Mouse (Mus musculus) hindbrain, embryonic 13.5 days (tissue): ENCODE measurements around the gene Tepp. TPM values are rescaled to one million over a fixed set of nuclear protein-coding genes. Genes with fewer than 3 reads are reported as not detected.

Experiments
- ATAC-seq: fragments of 200-750 bp; cut with Nextera tagmentation; 2 replicates; pipeline ENCODE4 v1.8.0; 2017; ENCODE audit warnings: moderate TSS enrichment; ENCODE audit not compliant: low FRiP score
- H3K27ac ChIP-seq: fragments of 300-500 bp; sonication (generic); 2 replicates; pipeline ENCODE4 v1.5.1; 2015; ENCODE audit warnings: inconsistent platforms, mild to moderate bottlenecking, moderate library complexity
- H3K27me3 ChIP-seq: fragments of 300-500 bp; sonication (generic); 2 replicates; pipeline ENCODE4 v1.6.1; 2015; ENCODE audit warnings: mild to moderate bottlenecking, inconsistent platforms
- H3K36me3 ChIP-seq: fragments of 300-500 bp; sonication (generic); 2 replicates; pipeline ENCODE4 v1.6.1; 2015; ENCODE audit warnings: mild to moderate bottlenecking, inconsistent platforms
- H3K4me1 ChIP-seq: fragments of 300-500 bp; sonication (generic); replicated peaks from 2 replicates; pipeline ENCODE4 v1.6.1; 2015; ENCODE audit warnings: inconsistent platforms
- H3K4me2 ChIP-seq: fragments of 300-500 bp; sonication (generic); 2 replicates; pipeline ENCODE4 v1.6.1; 2015; ENCODE audit warnings: inconsistent platforms, mild to moderate bottlenecking, moderate library complexity
- H3K4me3 ChIP-seq: fragments of 300-500 bp; sonication (generic); 2 replicates; pipeline ENCODE4 v1.5.1; 2015; ENCODE audit warnings: mild to moderate bottlenecking, inconsistent platforms
- H3K9ac ChIP-seq: fragments of 300-500 bp; sonication (generic); 2 replicates; pipeline ENCODE4 v1.6.1; 2015; ENCODE audit warnings: mild to moderate bottlenecking, inconsistent platforms
- H3K9me3 ChIP-seq: fragments of 300-500 bp; sonication (generic); 2 replicates; pipeline ENCODE4 v1.6.1; 2016; ENCODE audit warnings: inconsistent platforms
- WGBS: fragments of 180-500 bp; shearing (Covaris S2); methylation state at CpG from one replicate; pipeline ENCODE4 v1.1.7; 2015; 5-methylcytosine and 5-hydroxymethylcytosine counted together
- polyA plus RNA-seq: library from polyadenylated mRNA; unstranded; fragments of >200 nt; fragmentation: Nextera tagmentation; extraction: Ambion mirVana; gene quantifications from 2 replicates; pipeline ENCODE4 v1.2.1, GENCODE M21; 2015

Gene Tepp
- polyA plus RNA-seq, 1 experiment from 2014 or later, result 2.1 TPM

GRCm38 (mm10) chr8:95352871-95353866, 42.8 kb downstream of the Tepp start:
- 2% methylated on average over 62 of the region's 62 CpGs for WGBS
- H3K27me3 ChIP-seq, result no peaks in the 10 kb centered on the region
- peak overlapping the region; percentile 88 for H3K4me3 ChIP-seq
- peak overlapping the region; percentile 89 for H3K4me2 ChIP-seq
- peak overlapping the region; percentile 93 for H3K9ac ChIP-seq
- no peaks in the 10 kb centered on the region for H3K36me3 ChIP-seq
- peaks cover 67% of the 10 kb centered on the region for H3K4me1 ChIP-seq
- H3K9me3 ChIP-seq, result no peaks in the 10 kb centered on the region
- ATAC-seq, result peak; percentile 32
- H3K27ac ChIP-seq, result peak overlapping the region; percentile 93

GRCm38 (mm10) chr8:95354606-95355005, 44.2 kb downstream of the Tepp start:
- no peak for ATAC-seq
- 85% methylated on average over 2 of the region's 2 CpGs for WGBS
- H3K9me3 ChIP-seq, result no peaks in the 10 kb centered on the region
- H3K4me1 ChIP-seq, result peaks cover 67% of the 10 kb centered on the region
- no peak overlapping the region for H3K27ac ChIP-seq
- H3K27me3 ChIP-seq, result no peaks in the 10 kb centered on the region
- H3K4me2 ChIP-seq, result peak overlapping the region; percentile 89
- H3K9ac ChIP-seq, result peak overlapping the region; percentile 93
- H3K4me3 ChIP-seq, result no peak overlapping the region; the same call in 1 of the 2 replicates
- H3K36me3 ChIP-seq, result no peaks in the 10 kb centered on the region

DNA sequence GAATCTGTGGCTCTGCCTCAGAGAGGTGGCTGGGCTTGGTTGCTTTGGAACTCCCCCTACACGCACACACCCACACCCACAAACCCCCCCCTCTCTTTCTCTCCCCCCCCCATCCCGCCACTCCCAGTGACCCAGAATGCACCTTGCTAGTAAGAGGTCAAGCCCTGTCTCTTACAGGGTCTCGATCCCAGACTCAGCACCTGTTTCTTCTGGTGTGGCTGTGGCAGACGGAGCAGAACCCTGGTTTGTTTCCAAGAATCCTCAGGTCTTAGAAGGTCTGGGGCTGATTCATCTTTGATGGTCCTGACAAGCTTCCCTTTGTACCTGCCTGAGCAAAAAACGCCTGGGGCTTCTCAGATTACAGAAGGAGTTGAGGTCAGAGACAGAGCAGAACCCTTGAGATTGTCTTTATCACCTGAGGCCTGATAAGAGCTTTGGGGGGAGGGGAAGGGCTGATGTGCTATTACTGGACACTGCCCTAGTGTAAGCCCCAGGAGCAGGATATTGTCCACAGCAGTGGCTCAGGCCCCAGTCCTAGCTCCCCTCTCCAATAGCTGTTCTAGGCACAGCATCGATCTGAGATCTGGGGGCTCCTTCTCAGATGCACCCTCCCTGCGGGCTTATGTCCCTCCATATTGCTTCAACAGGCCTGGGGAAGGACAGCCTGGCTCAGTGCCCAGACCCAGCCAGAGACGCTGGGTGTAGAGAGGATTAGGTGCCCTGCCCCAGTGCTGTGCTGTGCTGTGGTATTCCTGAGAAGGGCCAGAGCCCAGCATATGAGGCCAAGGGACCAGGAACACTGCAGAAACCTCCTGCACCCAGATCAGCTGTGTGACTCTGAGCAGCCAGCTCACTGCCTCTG, 48.4 kb downstream of the Tepp start:
- H3K27ac ChIP-seq, result peak overlapping the region; percentile 3; the same call in 1 of the 2 replicates
- H3K4me1 ChIP-seq, result peaks cover 73% of the 10 kb centered on the region
- H3K27me3 ChIP-seq, result no peaks in the 10 kb centered on the region
- no peak for ATAC-seq
- 55% methylated on average over 8 of the region's 8 CpGs for WGBS
- H3K4me2 ChIP-seq, result no peak overlapping the region
- H3K9me3 ChIP-seq, result no peaks in the 10 kb centered on the region
- H3K9ac ChIP-seq, result peak overlapping the region; percentile 36; the same call in 1 of the 2 replicates
- H3K4me3 ChIP-seq, result no peak overlapping the region
- peaks cover 4% of the 10 kb centered on the region; the same call in 1 of the 2 replicates for H3K36me3 ChIP-seq

- no peak for ATAC-seq
Observed at GRCm38 (mm10) chr8:95360181-95361015, 50.0 kb downstream of the Tepp start.

GRCm38 (mm10) chr8:95361016-95361341, 50.6 kb downstream of the Tepp start:
- H3K9me3 ChIP-seq, result no peaks in the 10 kb centered on the region
- ATAC-seq, result no peak
- WGBS, result 92% methylated on average over 3 of the region's 3 CpGs
- peaks cover 51% of the 10 kb centered on the region for H3K4me1 ChIP-seq
- H3K9ac ChIP-seq, result no peak overlapping the region; the same call in 1 of the 2 replicates
- no peaks in the 10 kb centered on the region for H3K27me3 ChIP-seq
- H3K4me2 ChIP-seq, result no peak overlapping the region
- no peak overlapping the region for H3K4me3 ChIP-seq
- H3K27ac ChIP-seq, result peak overlapping the region; percentile 25
- peaks cover 10% of the 10 kb centered on the region for H3K36me3 ChIP-seq

More at GRCm38 (mm10) chr8:95360181-95361015, 50.0 kb downstream of the Tepp start:
- Histone ChIP-seq H3K27ac (peak overlapping the region; percentile 58), H3K9ac (peak overlapping the region; percentile 53; the same call in 1 of the 2 replicates), H3K36me3 (peaks cover 9% of the 10 kb centered on the region; the same call in 1 of the 2 replicates), H3K4me2 (no peak overlapping the region), H3K4me3 (no peak overlapping the region), H3K27me3 (no peaks in the 10 kb centered on the region), H3K9me3 (no peaks in the 10 kb centered on the region), H3K4me1 (peaks cover 57% of the 10 kb centered on the region)
- 46% methylated on average over 7 of the region's 7 CpGs for WGBS

DNA sequence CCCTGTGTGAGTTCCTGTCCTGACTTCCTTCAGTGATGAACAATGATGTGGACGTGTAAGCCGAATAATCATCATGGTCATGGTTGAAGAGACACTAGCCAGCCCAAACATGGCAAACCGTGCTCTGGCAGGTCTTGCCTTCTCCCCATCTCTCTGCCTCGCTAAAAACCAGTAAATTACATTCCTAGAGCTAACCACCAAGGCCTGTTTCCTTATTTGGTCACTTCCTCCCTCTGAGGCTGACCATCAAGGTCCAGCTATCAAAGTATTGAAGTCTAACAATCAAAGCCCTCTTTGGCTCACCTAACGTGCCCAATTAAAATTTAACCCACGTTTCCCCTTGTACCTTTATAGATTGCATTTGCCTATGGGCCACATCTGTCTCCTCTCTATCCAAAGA, 51.9 kb downstream of the Tepp start:
- H3K9ac ChIP-seq, result no peak overlapping the region
- ATAC-seq, result no peak
- peaks cover 23% of the 10 kb centered on the region for H3K36me3 ChIP-seq
- no peak overlapping the region for H3K27ac ChIP-seq
- no peak overlapping the region for H3K4me3 ChIP-seq
- H3K4me2 ChIP-seq, result no peak overlapping the region
- WGBS, result 76% methylated on average over 6 of the region's 6 CpGs
- H3K4me1 ChIP-seq, result peaks cover 41% of the 10 kb centered on the region
- no peaks in the 10 kb centered on the region for H3K9me3 ChIP-seq
- H3K27me3 ChIP-seq, result no peaks in the 10 kb centered on the region

- H3K27me3 ChIP-seq, result no peaks in the 10 kb centered on the region
- peaks cover 35% of the 10 kb centered on the region for H3K4me1 ChIP-seq
- ATAC-seq, result no peak
- WGBS, result 95% methylated on average over 2 of the region's 2 CpGs
- H3K4me2 ChIP-seq, result no peak overlapping the region
- H3K9me3 ChIP-seq, result no peaks in the 10 kb centered on the region
- peaks cover 38% of the 10 kb centered on the region for H3K36me3 ChIP-seq
- H3K9ac ChIP-seq, result no peak overlapping the region
- H3K4me3 ChIP-seq, result no peak overlapping the region
- no peak overlapping the region for H3K27ac ChIP-seq
Observed at GRCm38 (mm10) chr8:95363849-95364248, 53.5 kb downstream of the Tepp start.

- Histone ChIP-seq H3K36me3 (peaks cover 85% of the 10 kb centered on the region), H3K4me3 (no peak overlapping the region), H3K9ac (0 out of 2 replicates have a peak overlapping the region, but pooled peaks have one; percentile 29), H3K4me1 (no peaks in the 10 kb centered on the region), H3K9me3 (no peaks in the 10 kb centered on the region), H3K27me3 (no peaks in the 10 kb centered on the region), H3K4me2 (peak overlapping the region; percentile 21; the same call in 1 of the 2 replicates), H3K27ac (no peak overlapping the region)
- WGBS, result 65% methylated on average over 20 of the region's 20 CpGs
- ATAC-seq, result no peak
Observed at GRCm38 (mm10) chr8:95369581-95370326, 59.4 kb downstream of the Tepp start.

DNA sequence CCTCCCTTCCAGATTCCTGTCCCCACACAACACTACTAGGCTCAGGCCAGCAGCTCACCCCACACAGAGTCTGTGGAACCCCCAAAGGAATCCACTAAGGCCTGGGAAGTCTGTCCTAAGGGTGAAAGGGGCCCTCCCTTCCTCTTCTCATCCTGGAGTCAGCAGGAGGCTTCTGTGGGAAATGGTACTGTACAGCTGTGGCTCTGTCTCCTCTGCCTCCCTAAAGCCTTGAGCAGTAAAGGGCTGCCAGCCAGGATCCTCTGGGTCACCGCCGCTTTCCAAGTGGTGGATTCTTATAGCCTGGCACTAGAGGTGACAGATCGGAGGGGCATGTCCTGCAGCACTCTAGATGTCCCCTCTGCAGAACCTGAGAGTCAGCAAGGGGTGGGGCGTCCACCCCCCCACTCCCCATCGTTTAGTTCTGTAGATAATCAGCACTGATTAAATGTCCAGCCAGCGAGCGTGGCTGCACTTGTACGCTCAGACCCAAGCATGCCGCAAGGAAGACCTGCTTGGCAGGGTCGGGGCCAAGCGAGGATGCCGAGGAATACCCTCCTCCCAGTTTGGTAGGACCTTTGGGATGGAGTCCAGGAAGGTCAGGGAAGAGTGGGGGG, 63.1 kb downstream of the Tepp start:
- 85% methylated on average over 12 of the region's 12 CpGs for WGBS
- ATAC-seq, result no peak
- H3K9me3 ChIP-seq, result no peaks in the 10 kb centered on the region
- H3K36me3 ChIP-seq, result peaks cover 59% of the 10 kb centered on the region
- no peak overlapping the region for H3K4me2 ChIP-seq
- H3K4me1 ChIP-seq, result peaks cover 10% of the 10 kb centered on the region; the same call in 1 of the 2 replicates
- H3K9ac ChIP-seq, result no peak overlapping the region
- H3K27me3 ChIP-seq, result no peaks in the 10 kb centered on the region
- no peak overlapping the region for H3K4me3 ChIP-seq
- H3K27ac ChIP-seq, result no peak overlapping the region; the same call in 1 of the 2 replicates

- H3K4me3 ChIP-seq, result no peak overlapping the region
- no peaks in the 10 kb centered on the region for H3K9me3 ChIP-seq
- WGBS, result 79% methylated on average over 3 of the region's 3 CpGs
- H3K9ac ChIP-seq, result no peak overlapping the region
- ATAC-seq, result no peak
- no peaks in the 10 kb centered on the region for H3K27me3 ChIP-seq
- peaks cover 50% of the 10 kb centered on the region for H3K36me3 ChIP-seq
- H3K4me2 ChIP-seq, result no peak overlapping the region
- H3K27ac ChIP-seq, result no peak overlapping the region
- peaks cover 10% of the 10 kb centered on the region; the same call in 1 of the 2 replicates for H3K4me1 ChIP-seq
Observed at GRCm38 (mm10) chr8:95374429-95374828, 64.1 kb downstream of the Tepp start.
